Mouse (Mus musculus) midbrain, embryonic 16.5 days (tissue): ENCODE data around the gene Zbtb9. TPM values are rescaled to one million over a fixed set of nuclear protein-coding genes. Genes with fewer than 3 reads are reported as not detected.

Experiments
- ATAC-seq: fragments of 200-750 bp; cut with Nextera tagmentation; 2 replicates; pipeline ENCODE4 v1.8.0; 2017; ENCODE audit warnings: moderate TSS enrichment
- H3K27ac ChIP-seq: fragments of 300-500 bp; sonication (generic); 2 replicates; pipeline ENCODE4 v1.5.1; 2014; ENCODE audit warnings: mild to moderate bottlenecking, low read length, mixed read lengths
- H3K27me3 ChIP-seq: fragments of 300-500 bp; sonication (generic); 2 replicates; pipeline ENCODE4 v1.6.1; 2014; ENCODE audit warnings: low read depth, low read length, mixed read lengths; ENCODE audit not compliant: control insufficient read depth, insufficient read depth
- H3K36me3 ChIP-seq: fragments of 300-500 bp; sonication (generic); 2 replicates; pipeline ENCODE4 v1.6.1; 2014; ENCODE audit warnings: mild to moderate bottlenecking, low read length, moderate library complexity, mixed read lengths; ENCODE audit not compliant: control insufficient read depth, insufficient read depth
- H3K4me1 ChIP-seq: fragments of 300-500 bp; sonication (generic); 2 replicates; pipeline ENCODE4 v1.6.1; 2014; ENCODE audit warnings: mild to moderate bottlenecking, low read length, mixed read lengths; ENCODE audit not compliant: control insufficient read depth, insufficient read depth
- H3K4me2 ChIP-seq: fragments of 300-500 bp; sonication (generic); 2 replicates; pipeline ENCODE4 v1.6.1; 2014; ENCODE audit warnings: mild to moderate bottlenecking, low read length, mixed read lengths
- H3K4me3 ChIP-seq: fragments of 300-500 bp; sonication (generic); 2 replicates; pipeline ENCODE4 v1.5.1; 2014; ENCODE audit warnings: low read depth, mild to moderate bottlenecking, low read length, moderate library complexity, mixed read lengths
- H3K9ac ChIP-seq: fragments of 300-500 bp; sonication (generic); 2 replicates; pipeline ENCODE4 v1.6.1; 2014; ENCODE audit warnings: low read depth, low read length, mixed read lengths
- H3K9me3 ChIP-seq: fragments of 300-500 bp; sonication (generic); replicated peaks from 2 replicates; pipeline ENCODE4 v1.6.1; 2014; ENCODE audit warnings: mild to moderate bottlenecking, low read length, mixed read lengths; ENCODE audit not compliant: control insufficient read depth, poor library complexity, severe bottlenecking
- WGBS: fragments of 180-500 bp; shearing (Covaris S2); extraction: QIAGEN DNeasy Blood & Tissue Kit; methylation state at CpG from one replicate; pipeline ENCODE4 v1.1.7; 2014; 5-methylcytosine and 5-hydroxymethylcytosine counted together
- polyA plus RNA-seq: library from polyadenylated mRNA; unstranded; fragments of >200 nt; fragmentation: Nextera tagmentation; extraction: Ambion mirVana; gene quantifications from 2 replicates; pipeline ENCODE4 v1.2.1, GENCODE M21; 2015

Zbtb9 gene
- polyA plus RNA-seq, 1 experiment from 2014 or later = 13.8 TPM

GRCm38 (mm10) chr17:27011167-27011566 is 38.2 kb downstream of the Zbtb9 start:
- H3K4me1 ChIP-seq = no peaks in the 10 kb centered on the region
- no peak overlapping the region for H3K27ac ChIP-seq
- ATAC-seq = no peak
- H3K4me3 ChIP-seq = no peak overlapping the region
- H3K27me3 ChIP-seq = no peaks in the 10 kb centered on the region
- no peak overlapping the region for H3K4me2 ChIP-seq
- H3K9me3 ChIP-seq = no peaks in the 10 kb centered on the region
- WGBS = 94% methylated on average over 10 of the region's 10 CpGs
- no peaks in the 10 kb centered on the region for H3K36me3 ChIP-seq
- no peak overlapping the region for H3K9ac ChIP-seq

DNA sequence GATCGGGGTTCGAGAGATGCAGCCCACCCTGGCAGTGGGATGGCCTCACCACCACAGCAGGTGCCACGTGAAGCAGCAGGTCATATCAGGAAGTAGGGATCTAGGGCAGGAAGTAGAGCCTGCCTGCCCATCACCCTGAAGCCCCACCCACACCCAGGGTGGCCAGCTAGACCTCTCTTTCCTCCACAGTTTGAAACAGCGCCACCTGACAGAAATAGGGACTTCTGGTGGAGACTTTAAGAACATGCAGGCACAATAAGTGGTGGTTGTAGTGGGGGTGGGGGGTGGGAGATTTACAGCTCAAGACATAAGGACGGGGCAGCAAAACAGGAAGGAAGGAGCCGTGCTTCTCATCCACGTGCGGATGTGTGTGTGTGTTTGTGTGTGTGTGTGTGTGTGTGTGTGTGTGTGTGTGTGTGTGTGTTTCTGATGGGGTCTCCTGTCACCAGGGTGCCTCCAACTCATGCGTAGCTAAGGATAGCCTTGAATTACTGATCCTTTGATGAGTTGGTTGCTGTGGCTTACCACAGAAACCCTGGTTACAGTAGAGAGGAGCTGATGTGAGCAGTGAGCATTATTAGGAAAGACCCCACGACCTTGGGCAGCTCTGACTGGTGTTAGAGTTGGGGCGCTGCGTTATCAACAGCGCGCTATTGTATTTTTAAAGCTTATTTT is 39.2 kb downstream of the Zbtb9 start:
- ATAC-seq = no peak; the same call in 1 of the 2 replicates
- Histone ChIP-seq H3K9me3 (no peaks in the 10 kb centered on the region), H3K4me1 (no peaks in the 10 kb centered on the region), H3K36me3 (no peaks in the 10 kb centered on the region), H3K9ac (no peak overlapping the region), H3K27ac (no peak overlapping the region), H3K4me2 (no peak overlapping the region), H3K4me3 (no peak overlapping the region), H3K27me3 (no peaks in the 10 kb centered on the region)
- 69% methylated on average over 12 of the region's 14 CpGs for WGBS

- no peaks in the 10 kb centered on the region for H3K27me3 ChIP-seq
- no peak overlapping the region for H3K4me2 ChIP-seq
- no peak for ATAC-seq
- no peak overlapping the region for H3K27ac ChIP-seq
- no peak overlapping the region for H3K9ac ChIP-seq
- peaks cover 5% of the 10 kb centered on the region; the same call in 1 of the 2 replicates for H3K4me1 ChIP-seq
- no peaks in the 10 kb centered on the region for H3K36me3 ChIP-seq
- WGBS = 49% methylated on average over 6 of the region's 6 CpGs
- no peak overlapping the region for H3K4me3 ChIP-seq
- H3K9me3 ChIP-seq = no peaks in the 10 kb centered on the region
These were observed 39.9 kb downstream of the Zbtb9 start for GRCm38 (mm10) chr17:27012909-27013308.

DNA sequence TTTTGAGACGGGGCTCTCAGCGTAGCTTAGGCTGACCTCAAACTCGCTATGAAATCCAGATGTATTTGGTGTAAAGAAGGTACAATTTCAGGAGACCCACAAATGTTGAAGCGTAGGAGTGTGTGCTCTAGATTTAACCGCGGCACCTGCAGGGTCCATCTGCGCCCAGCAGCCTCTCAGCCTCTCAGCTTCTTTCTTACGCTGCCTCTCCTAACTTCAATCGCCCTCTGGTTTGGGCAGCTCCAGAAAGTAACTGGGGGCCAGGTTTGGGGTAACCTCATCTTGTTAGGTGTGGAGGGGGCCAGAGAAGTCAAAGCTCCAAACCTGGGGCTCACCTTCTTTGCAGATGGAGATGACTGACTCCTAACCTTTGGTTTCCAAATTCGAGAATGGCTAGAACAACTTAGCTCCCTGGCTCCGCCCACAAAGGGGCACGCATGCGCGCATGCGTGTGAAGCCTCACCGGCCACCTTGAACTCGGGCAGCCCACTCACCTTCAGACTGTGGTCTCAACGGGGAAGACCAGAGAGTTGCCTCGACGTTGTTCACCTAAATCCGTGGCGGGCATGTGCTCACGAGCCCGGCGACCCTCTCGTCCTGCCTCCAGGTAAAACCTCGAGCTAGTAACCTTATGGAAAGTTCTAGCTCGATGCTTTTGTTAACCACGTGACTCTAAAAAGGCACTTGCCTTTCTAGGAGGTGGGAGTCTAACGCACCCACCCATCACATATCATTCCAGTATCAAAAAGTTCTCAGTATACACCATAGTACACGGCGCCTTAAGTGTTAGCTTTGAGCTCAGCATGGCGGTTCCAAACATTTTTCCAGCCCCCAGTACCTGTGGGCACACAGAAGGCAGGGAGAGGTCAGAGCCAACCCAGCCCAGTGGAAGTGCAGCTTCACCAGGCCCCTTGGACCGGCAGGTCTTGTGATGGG is 44.9 kb downstream of the Zbtb9 start:
- H3K4me3 ChIP-seq = peak overlapping the region; percentile 48
- peak overlapping the region; percentile 65 for H3K27ac ChIP-seq
- ATAC-seq = peak; percentile 79
- 5% methylated on average over 34 of the region's 34 CpGs for WGBS
- H3K27me3 ChIP-seq = no peaks in the 10 kb centered on the region
- H3K4me1 ChIP-seq = peaks cover 12% of the 10 kb centered on the region
- H3K4me2 ChIP-seq = peak overlapping the region; percentile 56
- peak overlapping the region; percentile 70 for H3K9ac ChIP-seq
- peaks cover 14% of the 10 kb centered on the region for H3K36me3 ChIP-seq
- no peaks in the 10 kb centered on the region for H3K9me3 ChIP-seq

- peak overlapping the region; percentile 70 for H3K9ac ChIP-seq
- 29% methylated on average over 12 of the region's 12 CpGs for WGBS
- peak overlapping the region; percentile 48; the same call in 1 of the 2 replicates for H3K4me3 ChIP-seq
- no peaks in the 10 kb centered on the region for H3K27me3 ChIP-seq
- peak overlapping the region; percentile 56 for H3K4me2 ChIP-seq
- peaks cover 12% of the 10 kb centered on the region for H3K4me1 ChIP-seq
- peak; percentile 26; the same call in 1 of the 2 replicates for ATAC-seq
- no peaks in the 10 kb centered on the region for H3K9me3 ChIP-seq
- peaks cover 14% of the 10 kb centered on the region for H3K36me3 ChIP-seq
- H3K27ac ChIP-seq = peak overlapping the region; percentile 65
These were observed 45.7 kb downstream of the Zbtb9 start for GRCm38 (mm10) chr17:27018555-27019196.

DNA sequence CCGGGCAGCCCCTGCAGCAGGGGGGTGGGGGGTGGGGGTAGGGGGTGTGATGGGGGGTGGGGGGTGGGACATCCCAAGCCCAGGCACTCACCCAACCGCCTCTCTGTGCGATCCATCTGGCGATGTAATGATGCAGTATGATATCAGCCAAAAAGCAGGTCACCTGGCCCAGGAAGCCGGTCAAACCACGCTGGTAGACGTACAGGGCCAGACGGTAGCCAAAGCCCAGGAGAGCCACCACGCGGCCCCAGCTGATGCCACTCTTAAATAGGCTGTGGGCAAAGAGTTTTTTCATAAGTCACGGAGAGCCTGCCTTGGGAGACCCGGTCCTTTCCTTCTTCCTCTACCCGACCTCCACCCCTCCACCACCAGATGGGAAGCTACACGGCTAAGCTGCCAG is 48.1 kb downstream of the Zbtb9 start:
- H3K9ac ChIP-seq = no peak overlapping the region
- 93% methylated on average over 13 of the region's 14 CpGs for WGBS

DNA sequence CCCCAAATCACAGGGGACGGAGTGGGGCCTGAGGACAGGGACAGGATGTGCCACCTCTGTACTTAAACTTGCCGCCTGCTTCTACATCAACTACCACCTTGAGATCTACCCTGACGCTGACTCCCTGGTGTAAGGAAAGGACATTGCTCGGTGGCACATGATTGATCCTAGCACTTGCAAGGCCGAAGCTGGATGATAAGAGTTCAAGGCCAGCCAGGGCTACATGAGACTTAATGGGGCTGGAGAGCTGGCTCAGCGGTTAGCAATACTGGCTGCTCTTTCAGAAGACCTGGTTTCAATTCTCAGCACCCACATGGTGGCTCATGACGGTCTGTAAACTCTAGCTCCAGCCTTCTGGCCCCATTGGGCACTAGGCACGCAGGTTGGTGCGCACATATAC is 48.8 kb downstream of the Zbtb9 start:
- no peaks in the 10 kb centered on the region for H3K27me3 ChIP-seq
- 93% methylated on average over 9 of the region's 9 CpGs for WGBS
- H3K27ac ChIP-seq = no peak overlapping the region
- no peak overlapping the region for H3K4me3 ChIP-seq
- H3K9me3 ChIP-seq = no peaks in the 10 kb centered on the region
- H3K36me3 ChIP-seq = peaks cover 23% of the 10 kb centered on the region
- ATAC-seq = no peak
- H3K4me2 ChIP-seq = no peak overlapping the region
- H3K9ac ChIP-seq = no peak overlapping the region
- peaks cover 12% of the 10 kb centered on the region for H3K4me1 ChIP-seq

More for the DNA sequence above, 48.1 kb downstream of the Zbtb9 start:
- Histone ChIP-seq H3K36me3 (peaks cover 23% of the 10 kb centered on the region), H3K9me3 (no peaks in the 10 kb centered on the region), H3K27me3 (no peaks in the 10 kb centered on the region), H3K4me2 (no peak overlapping the region), H3K27ac (no peak overlapping the region), H3K4me3 (no peak overlapping the region), H3K4me1 (peaks cover 12% of the 10 kb centered on the region)
- no peak for ATAC-seq

DNA sequence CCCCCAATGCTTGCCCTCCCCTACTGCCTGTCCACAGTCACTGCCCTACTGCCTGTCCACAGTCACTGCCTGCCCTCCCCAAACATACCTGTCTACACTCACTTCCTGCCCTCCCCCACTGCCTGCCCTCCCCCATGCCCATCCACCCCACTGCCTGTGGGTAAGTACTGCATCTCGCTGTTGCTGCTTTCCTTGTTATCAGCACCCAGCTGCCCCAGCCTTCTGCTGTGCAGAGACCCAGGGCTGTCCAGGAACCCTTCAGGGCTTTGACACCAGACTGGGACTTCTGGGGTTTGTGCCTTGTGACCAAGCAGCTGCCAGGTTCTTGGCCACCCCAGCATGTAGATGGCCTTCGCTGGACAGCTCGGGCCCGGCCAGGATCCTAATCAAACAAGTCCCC is 50.4 kb downstream of the Zbtb9 start:
- no peaks in the 10 kb centered on the region for H3K9me3 ChIP-seq
- peaks cover 15% of the 10 kb centered on the region for H3K4me1 ChIP-seq
- 86% methylated on average over 4 of the region's 4 CpGs for WGBS
- no peaks in the 10 kb centered on the region for H3K27me3 ChIP-seq
- H3K36me3 ChIP-seq = peaks cover 23% of the 10 kb centered on the region
- ATAC-seq = no peak
- no peak overlapping the region for H3K4me2 ChIP-seq
- no peak overlapping the region for H3K4me3 ChIP-seq
- H3K9ac ChIP-seq = no peak overlapping the region
- H3K27ac ChIP-seq = no peak overlapping the region
